Mouse (Mus musculus): ENCODE results near the gene Herpud1. TPM values are rescaled to one million over a fixed set of nuclear protein-coding genes. Genes with fewer than 3 reads are reported as not detected.

Herpud1 gene
- polyA plus RNA-seq, 1 experiment from 2014 or later: 76.4 TPM

- no peak for ATAC-seq (replicated peaks)
- H3K4me3 ChIP-seq: no peak overlapping the region
- no peak overlapping the region for H3K27ac ChIP-seq
- 78% methylated on average over 10 of the region's 10 CpGs for WGBS
- no peak overlapping the region for H3K9ac ChIP-seq
- H3K4me1 ChIP-seq: no peaks in the 10 kb centered on the region
- H3K9me3 ChIP-seq: no peaks in the 10 kb centered on the region
- no peaks in the 10 kb centered on the region for H3K27me3 ChIP-seq (replicated peaks)
- H3K36me3 ChIP-seq (replicated peaks): no peaks in the 10 kb centered on the region
- no peak overlapping the region for H3K4me2 ChIP-seq
Measured at GRCm38 (mm10) chr8:94427953-94428352, 41.7 kb downstream of the Herpud1 start.

- no peaks in the 10 kb centered on the region for H3K36me3 ChIP-seq (replicated peaks)
- 86% methylated on average over 4 of the region's 4 CpGs for WGBS
Measured at GRCm38 (mm10) chr8:94428420-94428819, 42.2 kb downstream of the Herpud1 start.

GRCm38 (mm10) chr8:94429376-94429775, 43.1 kb downstream of the Herpud1 start:
- Histone ChIP-seq H3K27ac (no peak overlapping the region), H3K27me3 (replicated peaks) (peaks cover 10% of the 10 kb centered on the region; the same call in 1 of the 2 replicates)
- WGBS: 84% methylated on average over 7 of the region's 7 CpGs

More at GRCm38 (mm10) chr8:94428420-94428819, 42.2 kb downstream of the Herpud1 start:
- no peak overlapping the region for H3K4me2 ChIP-seq
- H3K27ac ChIP-seq: no peak overlapping the region
- no peaks in the 10 kb centered on the region for H3K9me3 ChIP-seq
- H3K9ac ChIP-seq: no peak overlapping the region
- no peaks in the 10 kb centered on the region for H3K4me1 ChIP-seq
- ATAC-seq (replicated peaks): no peak
- H3K27me3 ChIP-seq (replicated peaks): peaks cover 3% of the 10 kb centered on the region; the same call in 1 of the 2 replicates
- no peak overlapping the region for H3K4me3 ChIP-seq

GRCm38 (mm10) chr8:94432212-94432611, 46.0 kb downstream of the Herpud1 start:
- Histone ChIP-seq H3K9ac (no peak overlapping the region), H3K4me3 (no peak overlapping the region), H3K27ac (no peak overlapping the region), H3K9me3 (no peaks in the 10 kb centered on the region), H3K4me1 (peaks cover 9% of the 10 kb centered on the region), H3K36me3 (replicated peaks) (no peaks in the 10 kb centered on the region), H3K4me2 (no peak overlapping the region), H3K27me3 (replicated peaks) (peaks cover 18% of the 10 kb centered on the region)
- no peak for ATAC-seq (replicated peaks)
- WGBS: 80% methylated on average over 3 of the region's 3 CpGs

More at GRCm38 (mm10) chr8:94429376-94429775, 43.1 kb downstream of the Herpud1 start:
- H3K4me1 ChIP-seq: peaks cover 8% of the 10 kb centered on the region
- no peaks in the 10 kb centered on the region for H3K36me3 ChIP-seq (replicated peaks)
- no peak overlapping the region for H3K9ac ChIP-seq
- H3K4me3 ChIP-seq: no peak overlapping the region
- H3K9me3 ChIP-seq: no peaks in the 10 kb centered on the region
- no peak for ATAC-seq (replicated peaks)
- no peak overlapping the region for H3K4me2 ChIP-seq

GRCm38 (mm10) chr8:94433981-94434466, 47.8 kb downstream of the Herpud1 start, which contains the start of gene Nlrc5:
Gene Nlrc5, plus strand, starts transcription at chr8:94434356.
- Histone ChIP-seq H3K4me2 (peak within 1 kb of the TSS; percentile 84), H3K36me3 (replicated peaks) (no peaks in the 10 kb centered on the region), H3K27me3 (replicated peaks) (peaks cover 18% of the 10 kb centered on the region), H3K9ac (peak within 1 kb of the TSS; percentile 40), H3K4me3 (peak within 1 kb of the TSS; percentile 41), H3K4me1 (peaks cover 9% of the 10 kb centered on the region), H3K27ac (no peak within 1 kb of the TSS), H3K9me3 (no peaks in the 10 kb centered on the region)
- ATAC-seq (replicated peaks): no peak; the same call in 1 of the 2 replicates
- 2% methylated on average over 29 of the region's 29 CpGs for WGBS

- no peaks in the 10 kb centered on the region for H3K36me3 ChIP-seq (replicated peaks)
- no peak overlapping the region for H3K4me3 ChIP-seq
- peaks cover 9% of the 10 kb centered on the region for H3K4me1 ChIP-seq
- H3K27ac ChIP-seq: no peak overlapping the region
- ATAC-seq (replicated peaks): no peak
- WGBS: 79% methylated on average over 3 of the region's 3 CpGs
- no peak overlapping the region for H3K9ac ChIP-seq
- H3K27me3 ChIP-seq (replicated peaks): peaks cover 18% of the 10 kb centered on the region
- no peak overlapping the region for H3K4me2 ChIP-seq
- H3K9me3 ChIP-seq: no peaks in the 10 kb centered on the region
Measured at GRCm38 (mm10) chr8:94434958-94435357, 48.7 kb downstream of the Herpud1 start.

GRCm38 (mm10) chr8:94435397-94436111, 49.3 kb downstream of the Herpud1 start:
- 90% methylated on average over 15 of the region's 15 CpGs for WGBS
- no peaks in the 10 kb centered on the region for H3K36me3 ChIP-seq (replicated peaks)

GRCm38 (mm10) chr8:94436112-94436572, 49.9 kb downstream of the Herpud1 start:
- Histone ChIP-seq H3K27me3 (replicated peaks) (peaks cover 18% of the 10 kb centered on the region), H3K4me3 (no peak overlapping the region), H3K27ac (no peak overlapping the region), H3K9me3 (no peaks in the 10 kb centered on the region), H3K9ac (no peak overlapping the region), H3K4me2 (no peak overlapping the region), H3K36me3 (replicated peaks) (no peaks in the 10 kb centered on the region), H3K4me1 (peaks cover 9% of the 10 kb centered on the region)
- 90% methylated on average over 5 of the region's 5 CpGs for WGBS
- no peak for ATAC-seq (replicated peaks)

More at GRCm38 (mm10) chr8:94435397-94436111, 49.3 kb downstream of the Herpud1 start:
- peaks cover 9% of the 10 kb centered on the region for H3K4me1 ChIP-seq
- no peak for ATAC-seq (replicated peaks)
- no peak overlapping the region for H3K4me2 ChIP-seq
- H3K27me3 ChIP-seq (replicated peaks): peaks cover 18% of the 10 kb centered on the region
- H3K9me3 ChIP-seq: no peaks in the 10 kb centered on the region
- no peak overlapping the region for H3K9ac ChIP-seq
- no peak overlapping the region for H3K27ac ChIP-seq
- H3K4me3 ChIP-seq: no peak overlapping the region

- no peak overlapping the region for H3K9ac ChIP-seq
- no peak overlapping the region for H3K4me2 ChIP-seq
- 77% methylated on average over 3 of the region's 3 CpGs for WGBS
- no peak overlapping the region for H3K27ac ChIP-seq
- peaks cover 9% of the 10 kb centered on the region for H3K4me1 ChIP-seq
- no peaks in the 10 kb centered on the region for H3K36me3 ChIP-seq (replicated peaks)
- no peak overlapping the region for H3K4me3 ChIP-seq
- no peak for ATAC-seq (replicated peaks)
- H3K9me3 ChIP-seq: no peaks in the 10 kb centered on the region
- H3K27me3 ChIP-seq (replicated peaks): peaks cover 18% of the 10 kb centered on the region
Measured at GRCm38 (mm10) chr8:94436900-94437299, 50.7 kb downstream of the Herpud1 start.

GRCm38 (mm10) chr8:94438659-94439058, 52.4 kb downstream of the Herpud1 start:
- Histone ChIP-seq H3K36me3 (replicated peaks) (no peaks in the 10 kb centered on the region), H3K4me3 (no peak overlapping the region), H3K4me1 (peaks cover 8% of the 10 kb centered on the region), H3K27me3 (replicated peaks) (peaks cover 13% of the 10 kb centered on the region), H3K4me2 (no peak overlapping the region), H3K9me3 (no peaks in the 10 kb centered on the region), H3K9ac (no peak overlapping the region), H3K27ac (no peak overlapping the region)
- ATAC-seq (replicated peaks): no peak
- 91% methylated on average over 5 of the region's 5 CpGs for WGBS

GRCm38 (mm10) chr8:94439691-94440090, 53.5 kb downstream of the Herpud1 start:
- Histone ChIP-seq H3K4me1 (no peaks in the 10 kb centered on the region), H3K4me2 (no peak overlapping the region), H3K27ac (no peak overlapping the region), H3K9me3 (no peaks in the 10 kb centered on the region), H3K4me3 (no peak overlapping the region), H3K36me3 (replicated peaks) (no peaks in the 10 kb centered on the region), H3K27me3 (replicated peaks) (peaks cover 6% of the 10 kb centered on the region), H3K9ac (no peak overlapping the region)
- no peak for ATAC-seq (replicated peaks)

GRCm38 (mm10) chr8:94440389-94440788, 54.2 kb downstream of the Herpud1 start:
- WGBS: 84% methylated on average over 1 of the region's 1 CpGs
- Histone ChIP-seq H3K4me1 (no peaks in the 10 kb centered on the region), H3K9me3 (no peaks in the 10 kb centered on the region), H3K36me3 (replicated peaks) (no peaks in the 10 kb centered on the region), H3K4me2 (no peak overlapping the region), H3K9ac (no peak overlapping the region), H3K4me3 (no peak overlapping the region), H3K27me3 (replicated peaks) (peaks cover 1% of the 10 kb centered on the region), H3K27ac (no peak overlapping the region)
- ATAC-seq (replicated peaks): no peak

- Histone ChIP-seq H3K9me3 (no peaks in the 10 kb centered on the region), H3K27ac (no peak overlapping the region), H3K27me3 (replicated peaks) (no peaks in the 10 kb centered on the region), H3K4me3 (no peak overlapping the region), H3K4me1 (no peaks in the 10 kb centered on the region), H3K9ac (no peak overlapping the region), H3K36me3 (replicated peaks) (no peaks in the 10 kb centered on the region), H3K4me2 (no peak overlapping the region)
- no peak for ATAC-seq (replicated peaks)
- 94% methylated on average over 1 of the region's 1 CpGs for WGBS
Measured at GRCm38 (mm10) chr8:94441686-94442085, 55.4 kb downstream of the Herpud1 start.
